Mouse (Mus musculus) T-cell, adult 2 months (primary cell): ENCODE measurements around the gene Tbx1.
"Not testable (repeated sequence)": the region's sequence is repeated elsewhere in the genome, so short reads cannot be mapped to it uniquely, and the experiment has no call there.

Experiments
- DNase-seq: peaks from one replicate; pipeline ENCODE4 v3.0.0; 2022; ENCODE audit warnings: low spot score

Tbx1 gene

DNA sequence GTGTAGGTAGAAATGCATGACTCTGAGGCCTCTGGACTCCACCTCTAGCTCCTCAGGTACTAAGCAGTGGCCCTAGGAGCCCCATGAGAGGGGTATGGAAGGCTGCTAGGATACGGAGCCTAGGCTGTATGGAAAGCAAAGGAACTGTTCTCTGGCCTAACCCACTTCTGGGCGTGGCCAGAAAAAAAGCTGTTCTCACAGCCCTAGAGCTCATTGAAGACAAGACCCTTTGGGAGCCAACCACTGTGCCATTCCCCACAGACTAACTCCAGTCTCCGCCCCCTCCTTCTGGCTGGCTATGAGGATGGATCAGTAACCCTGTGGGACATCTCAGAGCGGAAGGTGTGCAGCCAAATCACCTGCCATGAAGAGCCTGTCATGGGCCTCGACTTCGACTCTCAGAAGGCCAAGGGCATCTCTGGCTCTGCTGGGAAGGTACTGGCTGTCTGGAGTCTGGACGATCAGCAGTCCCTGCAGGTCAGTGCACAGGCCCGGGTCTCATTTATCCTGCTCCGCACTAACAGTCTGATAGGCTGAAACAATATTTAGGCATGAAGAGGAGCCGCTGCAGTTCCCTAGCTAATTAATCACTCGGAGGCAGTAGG lies 38.3 kb downstream of the Tbx1 start:
- no peak for DNase-seq

GRCm38 (mm10) chr16:18551604-18552003 lies 38.9 kb downstream of the Tbx1 start:
- DNase-seq, result no peak

DNA sequence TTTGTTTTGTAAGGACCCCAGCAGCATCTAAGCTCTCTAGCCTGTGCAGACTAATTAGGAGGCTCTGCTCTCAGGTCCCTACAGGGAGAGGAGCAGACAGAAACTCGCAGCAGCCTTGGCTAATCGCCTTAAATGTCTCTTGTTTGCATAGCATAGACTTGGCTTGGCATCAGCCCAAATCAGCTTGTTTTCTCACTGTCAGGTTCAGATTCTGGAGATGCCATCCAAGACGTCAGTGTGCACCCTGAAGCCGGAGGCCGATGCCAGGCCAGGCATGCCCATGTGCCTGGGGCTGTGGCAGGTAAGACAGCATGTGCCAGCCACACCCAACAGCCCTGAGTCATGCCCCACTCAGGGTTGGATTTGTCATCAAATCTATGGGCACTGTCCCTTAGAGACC lies 42.6 kb downstream of the Tbx1 start:
- DNase-seq, result no peak

DNA sequence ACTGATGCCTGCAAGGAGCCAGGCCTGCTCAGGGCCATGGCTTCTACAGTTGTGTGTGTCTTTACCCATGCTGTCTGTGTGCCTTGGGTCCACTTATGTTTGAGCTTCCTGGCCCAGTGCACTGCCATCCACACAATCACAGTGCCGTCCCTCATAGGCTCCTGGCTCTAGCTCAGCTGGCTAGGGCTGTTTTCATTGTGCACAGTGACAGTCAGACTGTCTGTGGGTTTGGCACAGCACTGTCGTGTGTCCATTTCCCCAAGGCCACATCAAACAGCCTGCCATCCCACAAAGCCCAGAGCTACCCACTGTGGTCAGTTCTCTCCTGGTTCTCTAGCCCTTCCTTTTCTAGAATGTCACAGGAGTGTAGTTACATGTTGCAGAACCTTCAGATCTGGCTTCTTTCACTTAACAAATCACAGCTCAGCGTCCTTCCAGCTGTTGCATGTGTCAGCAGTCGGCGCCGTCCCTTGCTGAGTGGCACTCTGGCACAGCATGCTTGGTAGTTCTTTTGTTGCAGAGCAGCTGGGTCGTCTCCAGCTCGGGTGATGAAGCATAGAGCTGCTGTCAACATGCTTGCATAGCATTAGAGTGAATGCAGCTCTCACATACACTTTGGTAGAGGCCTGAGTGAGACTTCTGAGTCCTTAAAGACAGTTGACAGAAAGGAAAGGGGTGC lies 47.2 kb downstream of the Tbx1 start:
- no peak for DNase-seq

- no peak for DNase-seq
Measured at GRCm38 (mm10) chr16:18539281-18539680, 51.2 kb downstream of the Tbx1 start.

DNA sequence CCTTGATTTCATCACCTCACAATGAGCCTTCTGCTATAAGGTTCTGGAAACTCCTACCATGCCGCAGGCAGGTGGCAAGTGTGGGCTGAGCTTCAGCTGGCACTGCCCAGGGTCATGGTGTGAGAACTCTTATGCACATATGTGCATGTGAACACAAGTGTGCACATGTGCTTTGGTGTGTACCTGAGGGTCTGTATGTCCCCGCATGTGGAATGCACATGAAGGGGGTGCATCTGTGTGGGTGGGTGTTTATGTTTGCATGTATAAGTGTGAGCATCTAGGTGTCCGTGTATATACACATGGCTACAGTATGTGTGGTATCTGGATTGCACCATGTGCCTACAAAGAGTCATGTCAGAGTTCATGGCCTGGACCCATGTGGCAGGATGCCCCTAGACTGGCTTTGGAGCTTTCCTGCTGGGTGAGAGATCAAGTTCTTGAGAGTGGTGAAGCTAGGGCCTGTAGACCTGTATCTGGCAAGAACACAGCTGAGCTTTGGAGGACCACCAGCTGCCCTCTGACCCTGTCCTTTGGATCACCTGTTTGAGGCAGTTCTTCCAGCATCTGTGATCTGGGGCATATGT lies 53.0 kb downstream of the Tbx1 start:
- no peak for DNase-seq

- DNase-seq, result not testable (repeated sequence)
Measured at GRCm38 (mm10) chr16:18533061-18533460, 57.4 kb downstream of the Tbx1 start.
